Mouse (Mus musculus) monocyte, adult 5-6 weeks (primary cell): Measurements from ENCODE around the gene Gm49425. TPM values are rescaled to one million over a fixed set of nuclear protein-coding genes. Genes with fewer than 3 reads are reported as not detected.

Experiments
- ATAC-seq: fragments of 153-309, 156-312 bp; replicated peaks from 2 replicates; pipeline ENCODE4 v1.8.0; 2017; ENCODE audit warnings: mild to moderate bottlenecking; ENCODE audit not compliant: low TSS enrichment, insufficient number of reproducible peaks, severe bottlenecking, poor library complexity, low FRiP score
- total RNA-seq: library from RNA; stranded (forward); fragments of 200-1000, 200-491, 200-594 nt; gene quantifications from 3 replicates; pipeline ENCODE4 v1.2.3, GENCODE M21; 2017

The Gm49425 gene
- total RNA-seq, 1 experiment from 2014 or later, result not detected

GRCm38 (mm10) chr15:101494203-101494602 is 22.9 kb downstream of the Gm49425 start:
- ATAC-seq, result no peak

DNA sequence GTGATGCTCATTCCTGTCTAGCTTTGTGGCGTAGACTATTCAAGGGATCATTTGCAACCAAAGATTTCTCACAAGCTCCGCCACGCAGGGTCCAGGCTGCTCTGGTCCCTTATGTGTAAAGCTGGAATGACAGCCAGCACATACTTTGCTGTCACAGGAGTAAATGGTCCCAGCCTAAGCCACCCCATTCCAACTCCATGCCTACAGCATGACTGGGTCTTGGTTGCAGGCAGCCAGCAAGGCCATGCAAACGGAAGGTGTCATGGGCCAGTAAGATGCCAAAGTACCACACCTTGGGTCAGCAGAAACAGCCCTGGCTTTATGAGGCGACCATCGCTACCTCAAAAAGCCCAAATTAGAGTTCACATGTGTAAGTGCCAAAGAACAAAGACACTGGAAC is 23.3 kb downstream of the Gm49425 start:
- ATAC-seq, result no peak

GRCm38 (mm10) chr15:101492718-101493117 is 24.3 kb downstream of the Gm49425 start:
- no peak for ATAC-seq

- no peak for ATAC-seq
Observed at GRCm38 (mm10) chr15:101491431-101491830, 25.6 kb downstream of the Gm49425 start, which contains the start of gene Krt83. Gene Krt83, minus strand, starts transcription at chr15:101491512.

- no peak for ATAC-seq
Observed at GRCm38 (mm10) chr15:101485911-101486635, 31.0 kb downstream of the Gm49425 start.

DNA sequence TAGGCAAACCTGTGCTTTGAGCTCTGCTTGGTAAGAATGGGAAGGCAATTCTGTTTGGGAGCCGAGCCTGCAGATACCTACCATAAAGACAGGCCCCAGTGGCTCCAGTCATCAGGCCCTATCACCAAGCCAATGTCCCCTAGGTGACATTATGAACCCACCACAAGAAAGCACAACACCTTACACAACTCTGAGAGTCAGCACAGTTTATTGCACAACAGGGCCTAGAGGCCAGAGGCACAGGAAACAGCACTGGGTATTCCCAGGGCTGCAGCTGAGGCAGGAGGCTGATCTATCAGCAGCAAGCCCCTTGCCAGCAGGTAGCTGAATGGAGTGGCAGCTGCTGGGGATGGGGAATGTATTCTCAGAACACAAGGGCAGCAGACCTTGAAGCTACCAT is 32.1 kb downstream of the Gm49425 start:
- no peak for ATAC-seq

DNA sequence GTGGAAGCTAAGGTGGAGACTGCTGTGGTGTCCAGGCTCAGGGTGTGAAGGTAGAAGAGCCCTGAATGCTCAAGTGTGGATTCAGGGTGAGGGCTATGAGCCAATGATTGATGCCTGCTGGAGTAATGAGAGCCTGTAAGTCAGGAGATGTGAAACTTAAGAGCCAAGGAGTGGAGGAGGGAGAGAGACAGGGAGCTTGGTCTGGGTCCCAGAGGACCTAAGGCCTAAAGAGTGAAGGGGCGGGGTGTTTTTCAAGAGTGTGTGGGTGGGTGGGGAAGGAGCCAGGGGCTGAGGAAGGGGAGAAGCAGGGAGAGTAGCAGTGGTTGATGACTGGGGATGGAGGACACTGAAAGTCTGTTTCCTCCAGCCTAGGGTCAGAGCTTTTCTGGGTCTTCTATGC is 33.4 kb downstream of the Gm49425 start:
- ATAC-seq, result no peak

- no peak for ATAC-seq
Observed at GRCm38 (mm10) chr15:101482056-101482455, 35.0 kb downstream of the Gm49425 start.

DNA sequence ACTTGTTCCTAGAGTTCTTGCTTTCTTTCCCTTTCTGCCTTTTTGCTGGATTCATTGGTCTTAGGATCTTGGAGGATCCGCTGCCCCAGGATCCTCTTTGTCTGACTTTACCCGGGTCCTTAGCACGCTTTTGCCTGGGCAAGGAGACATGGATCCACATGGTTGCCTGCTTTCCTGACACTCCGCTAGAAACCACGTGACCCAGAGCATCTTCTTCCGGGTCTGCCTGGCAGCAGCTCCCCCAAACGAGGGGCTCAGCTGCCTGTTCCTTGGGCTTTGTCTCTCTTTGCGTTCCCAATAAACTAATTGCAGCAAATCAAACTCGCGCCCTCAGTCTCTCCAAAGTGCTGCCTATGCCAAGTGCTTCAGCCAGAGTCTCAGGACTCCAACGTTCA is 37.4 kb downstream of the Gm49425 start:
- no peak for ATAC-seq

- ATAC-seq, result no peak
Observed at GRCm38 (mm10) chr15:101479007-101479665, 37.9 kb downstream of the Gm49425 start.

DNA sequence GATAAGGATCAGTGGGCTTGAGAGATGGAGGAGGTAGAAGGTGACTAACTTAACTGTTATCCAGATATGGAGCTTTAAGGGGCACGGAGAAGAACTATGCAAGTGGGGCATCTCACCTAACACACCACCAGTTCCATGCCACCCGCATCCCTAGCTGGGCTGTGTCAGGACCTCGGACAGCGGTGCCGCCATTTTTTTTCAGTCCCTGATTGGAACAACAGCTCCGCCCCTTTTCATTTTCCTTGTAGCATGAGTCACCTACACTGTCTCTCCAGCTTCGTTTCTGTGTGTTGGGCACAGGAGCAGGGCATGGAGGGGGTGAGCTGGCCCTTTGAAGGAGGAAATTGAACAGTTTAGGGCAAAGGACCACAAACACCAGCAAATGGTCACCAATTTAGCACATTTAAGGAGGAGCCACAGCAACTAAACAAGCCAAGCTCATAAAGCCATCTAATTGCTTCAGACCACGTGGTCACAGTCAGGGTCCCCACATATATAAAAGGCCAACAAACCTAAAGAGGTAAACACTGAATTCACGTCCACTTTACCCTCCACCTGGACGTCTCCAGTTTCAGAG is 44.0 kb downstream of the Gm49425 start, which contains the start of gene Krt86:
Krt86 (plus strand) TSS at position 527 of the 577 bp plus-strand sequence.
- ATAC-seq, result 0 out of 2 replicates have a peak, but pooled peaks have one; percentile 44

- ATAC-seq, result peak; percentile 79
Observed at GRCm38 (mm10) chr15:101469093-101469492, 48.0 kb downstream of the Gm49425 start.

Other genes starting within 250 kb of the Gm49425 start
- gene Atg101, start 233.0 kb downstream of the Gm49425 start, total RNA-seq, result 52.9 to 72.0 TPM (median 58.7 TPM) in 3 replicates
- gene 6030408B16Rik, start 224.0 kb downstream of the Gm49425 start, total RNA-seq, result 0.75 to 1.4 TPM in 2 of 3 replicates, not detected in the other
- gene Krt80, start 147.1 kb downstream of the Gm49425 start, total RNA-seq, result 124 to 181 TPM (median 163 TPM) in 3 replicates
- gene Krt7, start 106.2 kb downstream of the Gm49425 start, total RNA-seq, result 3.0 to 8.2 TPM (median 4.9 TPM) in 3 replicates
- not detected in 3 replicates for gene Krt87, start 78.5 kb downstream of the Gm49425 start, total RNA-seq
- not detected in 3 replicates for gene Krt88, start 69.5 kb downstream of the Gm49425 start, total RNA-seq
- gene Krt81, start 53.5 kb downstream of the Gm49425 start, total RNA-seq, result not detected in 3 replicates
- 0.11 to 2.1 TPM in 2 of 3 replicates, not detected in the other for gene Krt86, start 43.8 kb downstream of the Gm49425 start, total RNA-seq
- not detected in 3 replicates for gene Krt83, start 25.7 kb downstream of the Gm49425 start, total RNA-seq
- not detected in 3 replicates for gene Krt84, start 15.6 kb upstream of the Gm49425 start, total RNA-seq
- gene Krt82, start 33.4 kb upstream of the Gm49425 start, total RNA-seq, result not detected in 3 replicates
- not detected in 3 replicates for gene Krt90, start 45.7 kb upstream of the Gm49425 start, total RNA-seq
- not detected in 3 replicates for gene Krt75, start 56.6 kb upstream of the Gm49425 start, total RNA-seq
- not detected in 3 replicates for gene Gm5414, start 110.9 kb upstream of the Gm49425 start, total RNA-seq
- gene Gm5478, start 130.1 kb upstream of the Gm49425 start, total RNA-seq, result not detected in 3 replicates
- gene Krt6b, start 163.0 kb upstream of the Gm49425 start, total RNA-seq, result not detected in 3 replicates
- not detected in 3 replicates for gene Krt6a, start 177.0 kb upstream of the Gm49425 start, total RNA-seq
- gene Krt5, start 195.6 kb upstream of the Gm49425 start, total RNA-seq, result not detected in 3 replicates
- not detected in 3 replicates for gene Krt71, start 225.8 kb upstream of the Gm49425 start, total RNA-seq